Mouse (Mus musculus): ENCODE measurements around the gene Asap2. TPM values are rescaled to one million over a fixed set of nuclear protein-coding genes. Genes with fewer than 3 reads are reported as not detected.

Asap2 gene
- total RNA-seq, 2 experiments from 2014 or later = 9.6 to 10.4 TPM

- no peak for ATAC-seq (replicated peaks; ENCODE audit: low FRiP score, poor library complexity, severe bottlenecking)
These were observed 173.4 kb downstream of the Asap2 start for GRCm38 (mm10) chr12:21163706-21164105.

GRCm38 (mm10) chr12:21164251-21164650, 174.0 kb downstream of the Asap2 start:
- no peak for ATAC-seq (replicated peaks; ENCODE audit: low FRiP score, poor library complexity, severe bottlenecking)

GRCm38 (mm10) chr12:21165157-21165556, 174.9 kb downstream of the Asap2 start:
- no peak for ATAC-seq (replicated peaks; ENCODE audit: low FRiP score, poor library complexity, severe bottlenecking)

- ATAC-seq (replicated peaks; ENCODE audit: low FRiP score, poor library complexity, severe bottlenecking) = no peak
These were observed 175.7 kb downstream of the Asap2 start for GRCm38 (mm10) chr12:21165891-21166342.

- no peak for ATAC-seq (replicated peaks; ENCODE audit: low FRiP score, poor library complexity, severe bottlenecking)
These were observed 176.8 kb downstream of the Asap2 start for GRCm38 (mm10) chr12:21166884-21167575.

GRCm38 (mm10) chr12:21167741-21168140, 177.5 kb downstream of the Asap2 start:
- ATAC-seq (replicated peaks; ENCODE audit: low FRiP score, poor library complexity, severe bottlenecking) = no peak

- ATAC-seq (replicated peaks; ENCODE audit: low FRiP score, poor library complexity, severe bottlenecking) = no peak
These were observed 177.9 kb downstream of the Asap2 start for GRCm38 (mm10) chr12:21168149-21168548.

GRCm38 (mm10) chr12:21171776-21172490, 181.7 kb downstream of the Asap2 start:
- no peak for ATAC-seq (replicated peaks; ENCODE audit: low FRiP score, poor library complexity, severe bottlenecking)

- no peak for ATAC-seq (replicated peaks; ENCODE audit: low FRiP score, poor library complexity, severe bottlenecking)
These were observed 183.7 kb downstream of the Asap2 start for GRCm38 (mm10) chr12:21173847-21174412.

- no peak for ATAC-seq (replicated peaks; ENCODE audit: low FRiP score, poor library complexity, severe bottlenecking)
These were observed 186.1 kb downstream of the Asap2 start for GRCm38 (mm10) chr12:21176399-21176798.

- ATAC-seq (replicated peaks; ENCODE audit: low FRiP score, poor library complexity, severe bottlenecking) = no peak
These were observed 187.0 kb downstream of the Asap2 start for GRCm38 (mm10) chr12:21177123-21177698.

GRCm38 (mm10) chr12:21180091-21180490, 189.8 kb downstream of the Asap2 start:
- ATAC-seq (replicated peaks; ENCODE audit: low FRiP score, poor library complexity, severe bottlenecking) = peak; percentile 35

GRCm38 (mm10) chr12:21182786-21183185, 192.5 kb downstream of the Asap2 start:
- no peak for ATAC-seq (replicated peaks; ENCODE audit: low FRiP score, poor library complexity, severe bottlenecking)

- ATAC-seq (replicated peaks; ENCODE audit: low FRiP score, poor library complexity, severe bottlenecking) = no peak
These were observed 193.1 kb downstream of the Asap2 start for GRCm38 (mm10) chr12:21183321-21183720.

GRCm38 (mm10) chr12:21186145-21186544, 195.9 kb downstream of the Asap2 start:
- no peak for ATAC-seq (replicated peaks; ENCODE audit: low FRiP score, poor library complexity, severe bottlenecking)

GRCm38 (mm10) chr12:21188880-21189279, 198.6 kb downstream of the Asap2 start:
- no peak for ATAC-seq (replicated peaks; ENCODE audit: low FRiP score, poor library complexity, severe bottlenecking)

GRCm38 (mm10) chr12:21191546-21191945, 201.3 kb downstream of the Asap2 start:
- ATAC-seq (replicated peaks; ENCODE audit: low FRiP score, poor library complexity, severe bottlenecking) = peak; percentile 84

- ATAC-seq (replicated peaks; ENCODE audit: low FRiP score, poor library complexity, severe bottlenecking) = no peak
These were observed 205.2 kb downstream of the Asap2 start for GRCm38 (mm10) chr12:21195497-21195896.

- no peak for ATAC-seq (replicated peaks; ENCODE audit: low FRiP score, poor library complexity, severe bottlenecking)
These were observed 206.2 kb downstream of the Asap2 start for GRCm38 (mm10) chr12:21196420-21196819.

GRCm38 (mm10) chr12:21200613-21201012, 210.4 kb downstream of the Asap2 start:
- no peak for ATAC-seq (replicated peaks; ENCODE audit: low FRiP score, poor library complexity, severe bottlenecking)

Measured in erythroid progenitor cell, adult 5-6 weeks (primary cell).